Mouse (Mus musculus): ENCODE results near the gene Pbx3. TPM values are rescaled to one million over a fixed set of nuclear protein-coding genes. Genes with fewer than 3 reads are reported as not detected.

Pbx3 gene
- polyA plus RNA-seq, 1 experiment from 2014 or later, result 21.3 TPM

DNA sequence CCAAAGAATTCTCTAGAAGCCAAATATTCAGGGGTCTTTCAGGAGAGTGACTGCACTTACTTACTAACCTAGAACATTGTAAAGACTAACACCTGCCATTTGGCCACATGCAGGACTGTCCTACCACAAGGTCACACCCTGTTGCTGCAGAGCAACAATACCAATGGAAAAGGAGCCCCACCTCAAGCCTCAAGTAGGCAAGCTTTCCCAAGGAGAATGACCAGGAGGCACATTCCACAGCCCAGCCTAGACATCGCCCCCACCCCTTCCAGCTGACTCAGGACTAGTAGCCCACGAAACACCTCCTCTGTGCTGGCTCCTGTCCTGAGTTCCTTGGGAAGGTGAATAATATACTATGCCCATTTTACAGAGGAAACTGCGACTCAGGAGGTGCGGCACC, 222.4 kb downstream of the Pbx3 start:
- no peak overlapping the region for H3K27ac ChIP-seq
- H3K4me2 ChIP-seq (ENCODE audit: low read length), result no peak overlapping the region
- TF ChIP-seq CTCF (IDR thresholded peaks at IDR 0.05; ENCODE audit: low read depth), result no peak
- WGBS, result 85% methylated on average over 4 of the region's 4 CpGs
- H3K9me3 ChIP-seq (replicated peaks; ENCODE audit: low read length), result no peaks in the 10 kb centered on the region
- H3K27me3 ChIP-seq (ENCODE audit: insufficient read depth, low read length), result no peaks in the 10 kb centered on the region
- H3K4me1 ChIP-seq (replicated peaks; ENCODE audit: insufficient read depth, low read length), result no peaks in the 10 kb centered on the region
- no peak overlapping the region for H3K4me3 ChIP-seq (replicated peaks; ENCODE audit: low read depth, low read length)
- ATAC-seq (replicated peaks; ENCODE audit: low FRiP score, low read depth) (no peak), DNase-seq (ENCODE audit: low spot score) (no peak)
- no peak overlapping the region for H3K9ac ChIP-seq (ENCODE audit: low read depth, low read length)
- no peaks in the 10 kb centered on the region for H3K36me3 ChIP-seq (ENCODE audit: insufficient read depth, low read length)

- H3K27me3 ChIP-seq (ENCODE audit: insufficient read depth, low read length), result no peaks in the 10 kb centered on the region
- H3K9ac ChIP-seq (ENCODE audit: low read depth, low read length), result no peak overlapping the region
- H3K4me2 ChIP-seq (ENCODE audit: low read length), result no peak overlapping the region
- H3K9me3 ChIP-seq (replicated peaks; ENCODE audit: low read length), result no peaks in the 10 kb centered on the region
- ATAC-seq (replicated peaks; ENCODE audit: low FRiP score, low read depth) (no peak), DNase-seq (ENCODE audit: low spot score) (no peak)
- no peaks in the 10 kb centered on the region for H3K4me1 ChIP-seq (replicated peaks; ENCODE audit: insufficient read depth, low read length)
- no peak overlapping the region for H3K27ac ChIP-seq
- TF ChIP-seq CTCF (IDR thresholded peaks at IDR 0.05; ENCODE audit: low read depth), result no peak
- WGBS, result 72% methylated on average over 7 of the region's 7 CpGs
- H3K4me3 ChIP-seq (replicated peaks; ENCODE audit: low read depth, low read length), result no peak overlapping the region
- no peaks in the 10 kb centered on the region for H3K36me3 ChIP-seq (ENCODE audit: insufficient read depth, low read length)
These were observed 224.7 kb downstream of the Pbx3 start for GRCm38 (mm10) chr2:34148214-34148613.

DNA sequence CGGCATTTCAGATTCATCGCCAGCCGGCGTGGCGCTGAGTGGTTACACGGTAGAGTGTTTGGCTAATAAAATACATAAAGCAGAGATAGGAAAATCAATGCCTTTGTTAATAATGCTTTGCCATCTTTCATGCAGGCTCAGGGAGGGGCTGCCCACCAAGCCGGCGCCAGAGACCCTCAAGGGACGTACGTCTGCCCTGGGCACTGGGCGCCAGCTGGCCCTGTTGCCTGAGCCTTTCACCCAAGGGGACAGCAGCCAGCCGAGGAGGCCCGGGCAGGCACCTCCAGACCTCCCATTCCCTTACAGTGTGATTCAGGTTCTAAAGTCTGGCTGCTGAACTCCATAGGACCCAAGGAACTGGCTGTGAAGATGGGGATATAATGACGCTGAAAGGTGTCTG, 225.5 kb downstream of the Pbx3 start:
- WGBS, result 87% methylated on average over 14 of the region's 14 CpGs
- H3K27me3 ChIP-seq (ENCODE audit: insufficient read depth, low read length), result no peaks in the 10 kb centered on the region
- no peak overlapping the region for H3K9ac ChIP-seq (ENCODE audit: low read depth, low read length)
- DNase-seq (ENCODE audit: low spot score), result no peak
- no peak for ATAC-seq (replicated peaks; ENCODE audit: low FRiP score, low read depth)
- no peak for TF ChIP-seq CTCF (IDR thresholded peaks at IDR 0.05; ENCODE audit: low read depth)
- H3K27ac ChIP-seq, result no peak overlapping the region
- H3K36me3 ChIP-seq (ENCODE audit: insufficient read depth, low read length), result no peaks in the 10 kb centered on the region
- no peak overlapping the region for H3K4me3 ChIP-seq (replicated peaks; ENCODE audit: low read depth, low read length)
- H3K4me1 ChIP-seq (replicated peaks; ENCODE audit: insufficient read depth, low read length), result no peaks in the 10 kb centered on the region
- H3K9me3 ChIP-seq (replicated peaks; ENCODE audit: low read length), result no peaks in the 10 kb centered on the region
- H3K4me2 ChIP-seq (ENCODE audit: low read length), result no peak overlapping the region

DNA sequence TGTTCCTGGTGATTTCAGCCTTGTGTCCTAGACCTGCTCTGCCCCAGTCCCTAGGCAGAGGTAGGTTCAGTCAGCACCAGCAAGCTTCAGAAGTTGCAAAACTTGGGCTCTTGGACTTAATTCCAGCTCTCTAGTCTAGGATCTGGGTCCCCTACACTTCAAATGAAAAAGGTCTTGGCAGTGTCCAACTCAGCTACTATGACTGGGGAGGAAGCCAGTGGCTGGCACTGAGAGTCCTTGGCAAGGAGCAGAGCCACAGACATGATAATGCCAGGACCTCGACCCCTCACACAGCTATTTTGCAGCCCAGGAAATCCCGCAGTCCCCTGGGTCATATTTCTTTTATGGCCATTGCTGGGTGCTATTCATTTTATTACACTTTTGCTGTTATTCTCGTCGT, 225.9 kb downstream of the Pbx3 start:
- Histone ChIP-seq H3K4me3 (replicated peaks; ENCODE audit: low read depth, low read length) (no peak overlapping the region), H3K4me2 (ENCODE audit: low read length) (no peak overlapping the region), H3K9me3 (replicated peaks; ENCODE audit: low read length) (no peaks in the 10 kb centered on the region), H3K27me3 (ENCODE audit: insufficient read depth, low read length) (no peaks in the 10 kb centered on the region), H3K27ac (no peak overlapping the region), H3K9ac (ENCODE audit: low read depth, low read length) (no peak overlapping the region), H3K4me1 (replicated peaks; ENCODE audit: insufficient read depth, low read length) (no peaks in the 10 kb centered on the region), H3K36me3 (ENCODE audit: insufficient read depth, low read length) (no peaks in the 10 kb centered on the region)
- no peak for TF ChIP-seq CTCF (IDR thresholded peaks at IDR 0.05; ENCODE audit: low read depth)
- DNase-seq (ENCODE audit: low spot score) (no peak), ATAC-seq (replicated peaks; ENCODE audit: low FRiP score, low read depth) (no peak)
- 57% methylated on average over 4 of the region's 4 CpGs for WGBS

- no peak overlapping the region for H3K9ac ChIP-seq (ENCODE audit: low read depth, low read length)
- no peaks in the 10 kb centered on the region for H3K4me1 ChIP-seq (replicated peaks; ENCODE audit: insufficient read depth, low read length)
- no peak for TF ChIP-seq CTCF (IDR thresholded peaks at IDR 0.05; ENCODE audit: low read depth)
- ATAC-seq (replicated peaks; ENCODE audit: low FRiP score, low read depth) (no peak), DNase-seq (ENCODE audit: low spot score) (no peak)
- H3K9me3 ChIP-seq (replicated peaks; ENCODE audit: low read length), result no peaks in the 10 kb centered on the region
- WGBS, result 83% methylated on average over 1 of the region's 1 CpGs
- no peak overlapping the region for H3K4me2 ChIP-seq (ENCODE audit: low read length)
- no peak overlapping the region for H3K4me3 ChIP-seq (replicated peaks; ENCODE audit: low read depth, low read length)
- H3K36me3 ChIP-seq (ENCODE audit: insufficient read depth, low read length), result no peaks in the 10 kb centered on the region
- no peaks in the 10 kb centered on the region for H3K27me3 ChIP-seq (ENCODE audit: insufficient read depth, low read length)
- H3K27ac ChIP-seq, result no peak overlapping the region
These were observed 226.5 kb downstream of the Pbx3 start for GRCm38 (mm10) chr2:34146431-34146830.

DNA sequence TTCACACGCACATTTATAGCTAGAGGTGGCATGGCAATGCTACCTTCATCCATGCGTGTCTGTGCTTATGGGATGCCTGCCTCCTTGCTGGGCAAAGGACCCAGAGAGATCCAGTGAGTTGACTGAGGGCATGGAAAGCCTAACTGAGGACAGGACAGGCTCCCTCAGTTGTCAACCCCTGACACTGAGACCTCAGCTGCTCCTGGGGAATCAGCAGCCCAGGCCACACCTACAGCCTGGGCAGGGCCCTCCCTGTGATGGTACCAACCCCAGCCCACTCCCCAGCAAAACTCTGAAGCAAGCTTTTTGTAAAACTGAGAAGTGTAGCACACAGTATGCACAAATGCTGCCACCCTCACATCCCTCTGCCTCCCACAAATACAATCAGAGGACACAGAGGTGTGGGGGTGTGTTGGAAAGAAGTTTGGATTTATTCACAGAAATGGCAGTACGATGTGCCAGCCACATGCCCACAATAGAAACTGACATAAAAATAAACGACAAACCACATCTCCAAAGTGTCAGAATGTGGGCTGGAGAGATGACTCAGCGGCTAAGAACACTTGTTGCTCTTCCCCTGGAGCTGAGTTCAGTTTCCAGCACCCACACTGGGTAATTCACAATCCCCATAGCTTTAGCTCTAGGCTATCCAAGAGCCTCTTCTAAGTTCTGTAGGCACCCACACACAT, 233.3 kb downstream of the Pbx3 start:
- Histone ChIP-seq H3K4me2 (ENCODE audit: low read length) (no peak overlapping the region), H3K27me3 (ENCODE audit: insufficient read depth, low read length) (no peaks in the 10 kb centered on the region), H3K9ac (ENCODE audit: low read depth, low read length) (no peak overlapping the region), H3K4me3 (replicated peaks; ENCODE audit: low read depth, low read length) (no peak overlapping the region), H3K4me1 (replicated peaks; ENCODE audit: insufficient read depth, low read length) (no peaks in the 10 kb centered on the region), H3K36me3 (ENCODE audit: insufficient read depth, low read length) (no peaks in the 10 kb centered on the region), H3K9me3 (replicated peaks; ENCODE audit: low read length) (no peaks in the 10 kb centered on the region; the same call in 1 of the 2 replicates), H3K27ac (no peak overlapping the region)
- DNase-seq (ENCODE audit: low spot score) (no peak), ATAC-seq (replicated peaks; ENCODE audit: low FRiP score, low read depth) (no peak)
- TF ChIP-seq CTCF (IDR thresholded peaks at IDR 0.05; ENCODE audit: low read depth), result no peak
- 81% methylated on average over 5 of the region's 5 CpGs for WGBS

DNA sequence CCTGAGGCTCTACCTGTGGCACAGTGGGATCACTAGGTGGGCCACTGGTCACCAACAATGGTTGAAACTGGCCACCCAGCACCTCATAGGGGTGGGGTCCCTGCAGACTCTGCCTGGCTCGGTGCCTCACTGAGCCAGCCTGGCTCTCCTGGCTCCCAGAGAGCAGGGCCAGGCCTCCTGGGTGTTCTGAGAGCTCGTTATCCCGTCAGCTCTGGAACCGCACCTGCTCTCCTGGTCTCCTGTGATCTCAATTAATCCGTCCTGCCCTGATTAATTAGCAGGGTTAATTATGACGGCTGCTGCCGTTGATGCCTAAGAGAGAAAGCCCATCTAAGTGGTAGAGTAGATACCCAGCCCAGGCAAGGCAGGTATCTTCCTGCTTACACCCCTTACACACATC, 237.6 kb downstream of the Pbx3 start:
- TF ChIP-seq CTCF (IDR thresholded peaks at IDR 0.05; ENCODE audit: low read depth), result no peak
- 82% methylated on average over 7 of the region's 7 CpGs for WGBS
- Histone ChIP-seq H3K4me3 (replicated peaks; ENCODE audit: low read depth, low read length) (no peak overlapping the region), H3K27ac (no peak overlapping the region), H3K4me2 (ENCODE audit: low read length) (no peak overlapping the region), H3K27me3 (ENCODE audit: insufficient read depth, low read length) (no peaks in the 10 kb centered on the region), H3K9ac (ENCODE audit: low read depth, low read length) (no peak overlapping the region), H3K36me3 (ENCODE audit: insufficient read depth, low read length) (no peaks in the 10 kb centered on the region), H3K9me3 (replicated peaks; ENCODE audit: low read length) (no peaks in the 10 kb centered on the region; the same call in 1 of the 2 replicates), H3K4me1 (replicated peaks; ENCODE audit: insufficient read depth, low read length) (no peaks in the 10 kb centered on the region)
- DNase-seq (ENCODE audit: low spot score), result no peak
- no peak for ATAC-seq (replicated peaks; ENCODE audit: low FRiP score, low read depth)
